22 mouse cellular contexts compared by ENCODE assay signal in the genomic region with DNA sequence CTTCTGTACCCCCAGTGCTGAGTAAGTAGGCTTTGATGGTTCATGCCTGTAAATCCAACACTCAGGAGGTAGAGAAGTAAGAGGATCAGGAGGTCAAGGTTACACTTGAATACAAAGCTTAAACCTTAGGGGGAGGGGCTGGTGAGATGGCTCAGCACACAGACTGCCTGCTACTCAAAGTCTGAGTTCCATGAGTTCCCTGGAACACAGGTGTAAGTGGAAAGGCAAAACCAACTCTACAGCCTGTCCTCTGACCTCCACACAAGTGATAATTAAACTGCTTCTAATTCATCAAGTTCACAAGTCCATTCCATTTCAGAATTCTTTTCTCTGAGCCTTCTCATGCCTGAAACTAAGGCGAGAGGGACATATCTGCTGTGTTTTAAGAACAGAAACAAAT.
"Had no signal": no experiment of that assay in that cellular context is flagged by ENCODE, and none has a peak within 500 bp of the region (broad histone marks: within the 10 kb centered on the region; RNA-seq: fewer than 3 reads in every experiment).

No protein-coding gene starts in this region.

- H3K4me1 ChIP-seq: limb, embryonic 13.5 days; liver, embryonic 12.5 days; liver, embryonic 15.5 days; lung, embryonic 15.5 days had no signal

- H3K27me3 ChIP-seq: intestine, embryonic 15.5 days; limb, embryonic 13.5 days; liver, embryonic 15.5 days; lung, embryonic 15.5 days; midbrain, embryonic 13.5 days had no signal

- ATAC-seq: intestine, embryonic 15.5 days; liver, embryonic 12.5 days; midbrain, embryonic 13.5 days; midbrain, embryonic 16.5 days had no signal

- H3K9me3 ChIP-seq: intestine, embryonic 15.5 days; limb, embryonic 10.5 days; limb, embryonic 13.5 days; liver, embryonic 12.5 days; liver, embryonic 15.5 days; lung, embryonic 15.5 days; megakaryocyte, embryonic 14.5 days; midbrain, embryonic 10.5 days; midbrain, embryonic 13.5 days had no signal

- H3K36me3 ChIP-seq: intestine, embryonic 15.5 days; limb, embryonic 10.5 days; limb, embryonic 13.5 days; liver, embryonic 12.5 days; liver, embryonic 15.5 days; lung, embryonic 15.5 days; midbrain, embryonic 10.5 days; midbrain, embryonic 13.5 days had no signal

- H3K4me3 ChIP-seq: intestine, embryonic 15.5 days; limb, embryonic 10.5 days; limb, embryonic 13.5 days; liver, embryonic 12.5 days; liver, embryonic 15.5 days; lung, embryonic 15.5 days; megakaryocyte, embryonic 14.5 days; midbrain, embryonic 10.5 days; midbrain, embryonic 13.5 days; myocyte had no signal

- DNase-seq: kidney, adult 18-20 months; liver; lung, adult 18-20 months; lung, postnatal 10 days; lung, postnatal 36 days; right cerebral cortex, postnatal 14 days; right cerebral cortex, postnatal 4 days; thymus, adult 2 months; thymus, postnatal 14 days; thymus, postnatal 4 days had no signal

- H3K4me2 ChIP-seq: intestine, embryonic 15.5 days; limb, embryonic 13.5 days; liver, embryonic 12.5 days; liver, embryonic 15.5 days; lung, embryonic 15.5 days; midbrain, embryonic 13.5 days had no signal

- H3K27ac ChIP-seq: intestine, embryonic 15.5 days; limb, embryonic 10.5 days; limb, embryonic 13.5 days; liver, embryonic 12.5 days; liver, embryonic 15.5 days; lung, embryonic 15.5 days; midbrain, embryonic 10.5 days; midbrain, embryonic 13.5 days; stomach, postnatal 0 days had no signal

- H3K9ac ChIP-seq: intestine, embryonic 15.5 days; limb, embryonic 13.5 days; liver, embryonic 12.5 days; liver, embryonic 15.5 days; lung, embryonic 15.5 days; midbrain, embryonic 13.5 days had no signal
